Mouse (Mus musculus) skeletal muscle tissue, adult 2 months (tissue): Measurements from ENCODE around the gene Exoc8.

Experiments used
- DNase-seq: peaks from one replicate; pipeline ENCODE4 v3.0.0-alpha.2; 2012; ENCODE audit warnings: low read depth, low spot score

Exoc8 gene

DNA sequence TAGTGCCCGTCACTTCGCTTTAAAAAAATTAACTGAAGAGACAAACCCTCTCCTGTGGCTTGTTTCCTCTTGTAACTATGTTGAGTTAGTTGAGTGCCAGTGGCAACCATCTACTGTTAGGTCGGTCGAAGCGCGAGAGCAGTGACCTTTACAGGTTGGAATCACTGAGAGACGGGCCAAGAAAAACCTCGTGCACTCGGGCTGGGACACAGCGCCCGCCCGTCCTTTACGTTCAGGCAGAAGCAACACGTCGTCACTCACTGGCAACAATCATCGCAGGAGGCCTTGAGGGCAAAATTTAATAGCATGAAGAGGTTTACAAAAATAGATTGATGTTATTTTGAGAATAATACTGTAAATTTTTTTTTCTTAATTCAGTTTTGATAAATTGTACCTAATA lies 12.4 kb upstream of the Exoc8 start:
- DNase-seq: no peak

GRCm38 (mm10) chr8:124905482-124905881 lies 8.0 kb upstream of the Exoc8 start:
- no peak for DNase-seq

GRCm38 (mm10) chr8:124903198-124903597 lies 5.7 kb upstream of the Exoc8 start:
- no peak for DNase-seq

GRCm38 (mm10) chr8:124898251-124898905 lies 873 bp upstream of the Exoc8 start:
- DNase-seq: no peak

DNA sequence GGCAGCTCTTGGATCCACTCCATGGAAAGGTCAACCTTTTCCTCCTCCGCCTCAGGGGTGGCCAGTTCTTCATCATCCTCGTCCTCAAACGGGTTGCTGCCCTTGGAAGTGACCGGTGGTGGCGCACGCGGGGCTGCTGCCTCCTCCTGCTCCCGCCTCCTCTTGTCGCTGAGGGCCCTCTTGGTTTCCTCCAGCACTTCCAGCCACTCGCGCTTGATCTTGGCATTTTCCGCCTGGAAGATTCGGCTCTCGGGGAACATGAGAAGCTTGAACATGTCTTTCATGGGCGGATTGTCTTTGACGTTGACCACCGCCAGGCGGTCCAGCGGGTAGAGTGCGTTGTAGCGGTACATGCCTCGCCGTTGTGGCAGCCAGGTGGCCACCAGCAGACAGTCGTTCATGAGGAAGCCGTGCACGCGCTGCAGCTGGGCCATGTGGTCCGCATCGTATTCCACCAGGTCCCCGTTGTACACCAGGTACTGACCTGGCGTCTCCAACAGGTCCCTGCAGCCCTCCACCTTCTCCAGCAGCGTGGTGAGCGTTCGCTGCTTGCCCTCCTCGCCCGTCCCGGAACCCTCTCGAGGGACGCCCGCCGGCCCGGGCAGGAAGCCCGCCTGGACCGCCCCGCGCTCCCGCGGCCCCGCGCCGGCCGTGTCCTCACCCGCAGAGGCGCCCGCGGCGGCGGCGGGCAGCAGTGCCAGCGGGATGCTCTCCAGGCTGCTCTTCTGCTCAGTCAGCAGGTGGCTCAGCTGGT lies 696 bp downstream of the Exoc8 start:
- DNase-seq: peak; percentile 65

- DNase-seq: no peak
Observed at GRCm38 (mm10) chr8:124896010-124896631, 1.4 kb downstream of the Exoc8 start.

DNA sequence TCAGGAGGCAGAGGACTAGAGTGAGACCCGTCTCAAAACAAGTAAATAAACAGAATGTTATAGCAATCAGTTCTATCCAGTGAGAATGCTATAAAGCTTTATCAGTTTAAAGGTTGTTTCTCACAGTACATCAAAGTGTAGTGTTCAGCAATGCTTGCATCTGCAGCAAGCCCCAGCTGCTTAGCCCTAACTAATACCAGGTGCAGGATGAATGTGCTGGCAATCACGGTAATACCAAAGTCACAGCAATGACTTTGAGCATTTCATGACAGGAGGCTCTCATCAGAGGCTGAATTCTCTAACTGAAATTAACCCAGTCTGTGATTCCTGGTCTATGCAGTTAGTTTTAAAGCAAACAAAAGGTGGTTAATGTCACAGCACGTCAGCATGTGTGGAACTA lies 4.9 kb downstream of the Exoc8 start:
- no peak for DNase-seq

DNA sequence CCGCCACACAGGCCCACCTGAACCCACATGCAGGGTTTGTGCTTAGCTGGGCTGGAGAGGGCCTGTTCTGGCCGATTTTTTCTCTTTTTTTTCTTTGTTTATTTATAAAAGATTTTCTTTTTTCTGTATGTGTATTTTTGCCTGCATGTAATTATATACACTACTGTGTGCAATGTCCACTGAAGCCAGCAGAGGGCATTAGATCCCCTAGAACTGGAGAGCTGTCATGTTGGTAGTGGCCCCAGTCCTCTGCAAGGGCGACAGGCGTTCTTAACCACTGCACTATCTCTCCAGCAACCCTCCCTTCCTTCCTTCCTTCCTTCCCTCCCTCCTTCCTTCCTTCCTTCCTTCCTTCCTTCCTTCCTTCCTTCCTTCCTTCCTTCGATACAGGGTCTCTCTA lies 9.1 kb downstream of the Exoc8 start:
- no peak for DNase-seq

DNA sequence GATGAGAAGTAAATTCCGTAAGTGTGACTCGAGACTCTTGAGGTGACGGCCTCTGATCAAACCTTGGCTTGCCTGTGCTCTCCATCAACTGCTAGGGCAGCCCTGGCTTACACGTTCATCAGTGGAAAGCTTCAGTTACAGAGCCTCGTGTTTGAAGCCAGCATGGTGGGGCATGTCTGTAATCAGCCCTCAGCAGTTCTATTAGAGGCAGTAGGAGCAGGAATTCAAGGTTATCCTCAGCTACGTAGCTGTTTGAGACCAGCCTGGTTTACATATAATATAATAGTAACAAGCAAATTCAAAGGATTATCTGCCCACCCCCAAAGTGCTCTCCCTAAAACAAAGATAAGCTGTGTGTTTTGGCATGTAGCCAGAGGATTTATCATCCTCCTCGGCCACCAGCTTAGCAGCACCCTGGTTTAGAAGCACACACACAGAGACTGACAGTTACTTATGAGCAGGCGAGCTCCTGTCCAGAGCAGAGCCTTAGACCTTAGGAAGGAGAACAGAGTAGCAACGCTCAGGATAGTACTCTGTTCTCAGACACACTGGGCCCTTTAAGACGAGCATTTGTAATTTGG lies 18.5 kb downstream of the Exoc8 start:
- no peak for DNase-seq

- DNase-seq: no peak
Observed at GRCm38 (mm10) chr8:124878141-124878540, 19.4 kb downstream of the Exoc8 start.

- DNase-seq: no peak
Observed at GRCm38 (mm10) chr8:124872690-124873089, 24.8 kb downstream of the Exoc8 start.

DNA sequence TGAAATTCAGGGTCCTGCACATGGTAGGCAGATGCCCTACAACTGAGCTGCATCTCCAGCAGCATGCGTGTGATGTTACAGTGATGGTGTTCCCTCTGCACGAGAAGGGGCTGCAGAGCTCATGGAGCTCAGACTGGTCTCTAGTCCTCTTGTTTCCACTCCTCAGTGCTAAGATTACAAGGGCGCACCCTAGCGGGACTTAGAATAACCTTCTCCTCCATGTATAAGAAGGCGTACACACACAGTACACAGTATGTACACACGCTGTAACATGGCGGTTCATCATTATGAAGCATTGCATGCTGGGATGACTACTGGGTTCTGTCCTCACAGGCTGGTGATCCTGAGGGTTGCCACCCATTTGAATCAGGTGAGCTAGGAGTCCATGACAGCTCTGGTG lies 25.4 kb downstream of the Exoc8 start:
- no peak for DNase-seq

DNA sequence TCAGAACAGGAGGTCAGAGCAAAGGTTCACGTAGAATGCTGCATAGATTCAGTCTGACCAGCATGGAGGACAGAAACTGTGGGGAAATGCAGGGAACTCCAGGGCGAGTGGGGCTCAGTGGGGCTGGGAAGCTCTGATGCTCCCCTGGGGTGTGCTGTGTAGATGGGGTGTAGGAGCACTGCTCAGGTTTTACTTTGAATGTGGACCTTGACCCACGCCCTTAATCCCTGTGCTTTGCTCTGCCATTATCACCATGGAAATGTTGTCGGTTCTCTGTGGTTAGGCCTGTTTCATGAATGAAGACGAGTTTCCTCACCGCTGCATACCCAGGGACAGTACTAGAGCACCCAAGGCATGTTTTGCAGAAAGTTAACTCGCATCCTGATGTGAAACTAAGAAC lies 26.0 kb downstream of the Exoc8 start:
- DNase-seq: no peak

- peak; percentile 58 for DNase-seq
Observed at GRCm38 (mm10) chr8:124869708-124870107, 27.8 kb downstream of the Exoc8 start.

DNA sequence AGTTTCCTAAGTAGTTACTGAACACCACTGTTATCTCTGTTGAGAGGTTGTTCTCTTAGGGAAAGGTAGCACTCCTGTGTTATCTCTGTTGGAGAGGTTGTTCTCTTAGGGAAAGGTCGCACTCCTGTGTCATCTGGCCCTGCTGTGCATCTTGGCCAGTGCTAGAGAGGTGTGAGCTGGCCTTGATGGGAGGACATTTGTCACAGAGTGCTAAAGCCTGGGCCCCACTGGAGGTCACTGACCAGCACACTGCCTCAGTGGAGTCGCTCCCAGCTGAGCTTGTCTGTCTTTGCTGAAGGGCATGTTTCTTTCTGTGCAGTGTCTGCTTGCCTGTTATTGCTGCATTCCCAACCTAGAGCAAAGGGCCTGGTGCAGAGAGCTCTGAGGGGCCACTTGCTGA lies 30.4 kb downstream of the Exoc8 start:
- no peak for DNase-seq

DNA sequence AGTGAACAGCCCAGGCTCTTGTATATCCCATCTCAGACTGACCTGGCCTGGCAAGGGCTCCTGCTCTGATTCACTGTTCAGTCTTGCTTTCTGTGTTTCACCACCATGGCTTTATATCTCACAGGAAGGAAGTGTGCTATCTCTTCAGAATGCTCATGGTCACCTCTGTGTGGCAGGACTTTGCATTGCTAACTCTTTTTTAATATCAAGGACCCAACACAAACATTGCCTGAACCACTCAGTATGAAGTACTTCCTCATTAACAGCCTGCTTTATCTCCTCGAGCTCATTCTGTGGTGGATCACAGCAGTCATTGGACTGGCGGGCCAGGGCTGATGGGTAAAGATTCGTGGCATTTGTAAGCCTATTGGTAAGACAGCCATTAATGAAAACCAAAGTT lies 30.8 kb downstream of the Exoc8 start:
- DNase-seq: no peak

- DNase-seq: no peak
Observed at GRCm38 (mm10) chr8:124863729-124864128, 33.8 kb downstream of the Exoc8 start.

DNA sequence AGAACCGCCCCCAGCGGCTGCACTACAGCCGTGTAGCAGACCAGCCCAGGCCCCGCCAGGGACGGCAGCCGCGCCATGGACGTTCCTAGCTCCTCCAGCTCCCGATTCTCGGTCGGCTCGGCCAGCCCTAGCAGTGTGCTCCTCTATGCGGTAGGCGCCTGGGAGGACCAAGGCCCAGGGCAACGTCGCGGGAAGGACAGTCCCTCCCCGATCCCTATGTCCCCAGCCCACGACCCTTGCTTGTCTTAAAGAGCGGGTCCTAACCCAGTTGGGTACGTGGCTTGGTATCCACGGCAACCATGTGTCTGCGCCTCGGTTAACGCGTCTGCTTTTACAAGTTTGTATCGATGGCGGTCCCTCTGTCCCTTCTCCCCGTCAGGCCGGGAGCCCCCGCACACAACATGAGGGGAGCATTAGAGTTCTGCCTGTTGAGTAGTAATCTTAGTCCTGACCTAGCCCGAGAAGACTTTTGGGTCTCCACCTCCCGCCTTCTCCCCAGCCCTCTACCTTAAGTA lies 34.3 kb downstream of the Exoc8 start:
- no peak for DNase-seq

DNA sequence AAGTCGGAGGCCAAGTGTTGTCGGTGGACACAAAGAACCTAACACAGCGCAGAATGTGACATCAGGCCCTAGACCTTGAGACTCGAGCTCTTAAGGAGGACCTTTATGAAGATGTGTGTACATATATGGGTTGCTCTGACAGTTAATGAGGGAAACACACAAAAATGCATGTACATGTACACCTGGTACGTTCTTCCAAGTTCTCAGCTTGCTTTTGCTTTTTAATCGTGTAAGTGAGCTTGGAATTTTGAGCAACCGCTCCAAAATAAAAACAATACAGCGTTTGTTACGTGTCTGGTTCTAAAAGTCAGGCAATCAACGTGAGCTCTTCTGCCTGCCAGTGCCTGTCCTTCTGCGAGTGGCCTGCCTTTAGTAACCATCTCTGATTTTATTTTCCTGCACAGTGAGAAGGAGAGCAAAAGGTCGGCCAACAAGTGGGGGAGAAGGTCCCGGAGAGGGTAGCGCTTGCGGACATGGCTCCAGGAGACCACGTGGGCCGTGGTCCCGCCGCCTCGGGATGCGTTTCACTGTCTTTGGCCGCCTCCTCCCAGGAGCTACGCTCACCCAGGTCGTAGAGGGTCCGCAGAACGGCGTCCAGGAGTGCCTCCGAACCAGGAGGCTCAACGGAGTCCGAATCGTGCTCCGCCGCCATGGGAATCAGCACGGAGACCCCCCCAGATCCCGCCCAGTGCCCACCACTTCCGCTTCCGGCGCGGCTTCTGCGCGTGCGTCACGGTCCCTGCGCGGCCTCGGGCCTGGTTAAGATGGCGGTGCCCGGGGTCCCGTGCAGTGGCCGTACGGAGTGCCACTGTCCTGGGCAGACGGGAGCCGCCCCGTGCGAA lies 35.0 kb downstream of the Exoc8 start, which contains the start of the genes Gnpat and 2810004N23Rik:
Gene Gnpat (plus strand): TSS at position 713 of the 842 bp plus-strand sequence.
Gene 2810004N23Rik (minus strand): TSS at position 800 of the 842 bp plus-strand sequence.
- DNase-seq: peak; percentile 83

GRCm38 (mm10) chr8:124860188-124860587 lies 37.3 kb downstream of the Exoc8 start:
- DNase-seq: no peak

- no peak for DNase-seq
Observed at GRCm38 (mm10) chr8:124859466-124859865, 38.0 kb downstream of the Exoc8 start.
